Comparison of ENCODE assay signal across 8 mouse cellular contexts in the genomic region with DNA sequence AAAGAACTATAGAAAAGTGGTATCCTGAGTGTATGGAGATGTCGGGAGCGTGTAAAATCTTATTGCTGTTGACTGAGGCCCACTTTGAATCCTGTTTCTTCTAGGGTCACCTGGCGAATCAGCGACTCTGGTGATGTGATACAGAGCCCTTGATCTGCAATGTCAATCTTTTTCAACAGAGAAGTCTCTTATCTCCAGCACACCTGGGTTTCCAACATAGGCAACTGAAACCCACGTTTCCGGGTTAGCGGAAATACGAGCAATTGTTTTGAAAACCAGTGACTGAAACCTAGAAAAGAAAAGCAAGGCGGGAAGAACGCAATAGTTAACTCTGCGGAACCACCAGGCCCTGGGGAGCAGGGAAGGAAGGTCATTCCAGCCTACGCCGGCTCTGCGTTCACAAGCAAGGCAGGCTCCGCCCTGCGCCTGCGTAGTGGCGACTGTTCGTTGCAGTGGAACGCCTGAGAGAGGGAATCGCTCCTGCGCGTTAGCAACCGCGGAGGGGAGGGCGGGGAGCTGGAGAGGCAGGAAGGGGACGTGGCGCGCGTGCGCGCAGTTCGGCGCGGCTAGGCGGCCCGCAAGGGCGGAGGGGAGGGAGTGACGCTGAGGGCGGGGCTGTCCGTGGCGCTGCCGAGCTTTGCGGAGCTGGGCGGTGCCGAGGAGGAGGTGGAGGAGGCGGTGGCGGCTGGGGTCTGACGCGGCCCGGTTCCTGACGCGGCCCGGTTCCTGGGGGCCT. TPM values are rescaled to one million over a fixed set of nuclear protein-coding genes. Genes with fewer than 3 reads are reported as not detected.
DNase-seq lines count a peak whose midpoint lies in the region; ATAC-seq lines count a peak whose summit lies in the region.

A gene (plus strand): TSS at position 436 of the 736 bp plus-strand sequence.

- H3K4me2 ChIP-seq in hindbrain, embryonic 15.5 days, result peak within 1 kb of the TSS; percentile 78

- no peaks in the 10 kb centered on the region for H3K27me3 ChIP-seq in hindbrain, embryonic 15.5 days

- H3K4me1 ChIP-seq in hindbrain, embryonic 15.5 days (replicated peaks), result peaks cover 19% of the 10 kb centered on the region

- H3K27ac ChIP-seq in hindbrain, embryonic 15.5 days (replicated peaks), result peak within 1 kb of the TSS; percentile 97

- H3K9me3 ChIP-seq in hindbrain, embryonic 15.5 days, result no peaks in the 10 kb centered on the region

- peak; percentile 99 for DNase-seq in T-cell, adult 2 months (ENCODE audit: low spot score)
- peak; percentile 94 to 99 for DNase-seq in cerebellum, postnatal 36 days
- peak; percentile 97 for DNase-seq in frontal cortex, postnatal 36 days (ENCODE audit: low spot score in 2 of 2)
- peak; percentile 95 for DNase-seq in left cerebral cortex, adult 11 months (ENCODE audit: low spot score)
- peak; percentile 99 to 100 for DNase-seq in lung, postnatal 4 days
- peak; percentile 98 for DNase-seq in retina, postnatal 7 days (ENCODE audit: low read depth, low spot score)
- DNase-seq in urinary bladder, adult 2 months (ENCODE audit: low spot score), result peak; percentile 91

- H3K4me3 ChIP-seq in hindbrain, embryonic 15.5 days, result peak within 1 kb of the TSS; percentile 79

- no peaks in the 10 kb centered on the region for H3K36me3 ChIP-seq in hindbrain, embryonic 15.5 days

- ATAC-seq in hindbrain, embryonic 15.5 days (ENCODE audit: low FRiP score, low read depth), result peak; percentile 99

- H3K9ac ChIP-seq in hindbrain, embryonic 15.5 days, result peak within 1 kb of the TSS; percentile 92

- WGBS in hindbrain, embryonic 15.5 days, result under 1% methylated on average over 53 of the region's 54 CpGs

RNA-seq across cellular contexts. Expression of the gene that starts here (rescaled TPM):
- polyA plus RNA-seq in hindbrain, embryonic 15.5 days (2015; fragmentation: Nextera tagmentation; extraction: Ambion mirVana), result 188 and 203 TPM in 2 replicates
- polyA plus RNA-seq in urinary bladder, adult 2 months (2012; rRNA removed), result 446 and 557 TPM in 2 replicates

Comparison
In these comparisons a context has a peak if more than half of its experiments do, and no peak if none do; other contexts are left out.
1. Peak in every context shown above with its lines: DNase-seq, ATAC-seq, H3K4me3 ChIP-seq and H3K27ac ChIP-seq.